Mouse (Mus musculus) midbrain, embryonic 13.5 days (tissue): ENCODE data around the gene Kctd15. TPM values are rescaled to one million over a fixed set of nuclear protein-coding genes. Genes with fewer than 3 reads are reported as not detected.

ENCODE experiments used
- ATAC-seq: fragments of 200-750 bp; cut with Nextera tagmentation; 2 replicates; pipeline ENCODE4 v1.8.0; 2017; ENCODE audit warnings: mild to moderate bottlenecking, moderate TSS enrichment, moderate library complexity
- H3K27ac ChIP-seq: fragments of 300-500 bp; sonication (generic); 2 replicates; pipeline ENCODE4 v1.5.1; 2015; ENCODE audit warnings: inconsistent platforms, mild to moderate bottlenecking, moderate library complexity
- H3K27me3 ChIP-seq: fragments of 300-500 bp; sonication (generic); 2 replicates; pipeline ENCODE4 v1.6.1; 2015; ENCODE audit warnings: mild to moderate bottlenecking, inconsistent platforms
- H3K36me3 ChIP-seq: fragments of 300-500 bp; sonication (generic); 2 replicates; pipeline ENCODE4 v1.6.1; 2015; ENCODE audit warnings: mild to moderate bottlenecking, inconsistent platforms
- H3K4me1 ChIP-seq: fragments of 300-500 bp; sonication (generic); replicated peaks from 2 replicates; pipeline ENCODE4 v1.6.1; 2015; ENCODE audit warnings: inconsistent platforms
- H3K4me2 ChIP-seq: fragments of 300-500 bp; sonication (generic); replicated peaks from 2 replicates; pipeline ENCODE4 v1.6.1; 2015; ENCODE audit warnings: moderate library complexity, mild to moderate bottlenecking, inconsistent platforms
- H3K4me3 ChIP-seq: fragments of 300-500 bp; sonication (generic); replicated peaks from 2 replicates; pipeline ENCODE4 v1.5.1; 2015; ENCODE audit warnings: mild to moderate bottlenecking, inconsistent platforms
- H3K9ac ChIP-seq: fragments of 300-500 bp; sonication (generic); replicated peaks from 2 replicates; pipeline ENCODE4 v1.6.1; 2015; ENCODE audit warnings: mild to moderate bottlenecking, inconsistent platforms
- H3K9me3 ChIP-seq: fragments of 300-500 bp; sonication (generic); 2 replicates; pipeline ENCODE4 v1.6.1; 2016; ENCODE audit warnings: mild to moderate bottlenecking, inconsistent platforms
- WGBS: fragments of 180-500 bp; shearing (Covaris S2); methylation state at CpG from one replicate; pipeline ENCODE4 v1.1.7; 2015; 5-methylcytosine and 5-hydroxymethylcytosine counted together
- polyA plus RNA-seq: library from polyadenylated mRNA; unstranded; fragments of >200 nt; fragmentation: Nextera tagmentation; extraction: Ambion mirVana; gene quantifications from 2 replicates; pipeline ENCODE4 v1.2.1, GENCODE M21; 2015

Gene Kctd15
- 35.2 and 42.8 TPM in 2 replicates for polyA plus RNA-seq

DNA sequence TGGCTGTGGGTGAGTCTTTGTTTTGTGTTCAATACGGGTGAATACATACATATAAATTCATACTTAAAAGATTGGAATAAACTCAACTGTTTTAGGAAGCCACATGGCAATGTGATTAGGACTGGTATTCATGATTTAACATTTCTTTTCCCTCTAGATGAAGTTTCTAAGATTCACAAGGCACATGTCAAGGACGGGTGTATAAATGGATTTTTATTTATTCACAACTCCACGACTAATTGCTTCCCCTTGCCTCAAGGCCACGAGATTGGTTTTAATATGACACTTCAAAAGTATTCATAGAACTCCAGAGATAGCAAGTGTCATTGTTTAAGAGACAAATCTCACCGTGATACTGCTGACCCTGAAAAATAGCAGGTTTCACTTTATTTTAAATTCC, at the start of gene Kctd15:
TSS of gene Kctd15 (minus strand) at position 101 of the 400 bp plus-strand sequence.
- peak within 1 kb of the TSS; percentile 95 for H3K9ac ChIP-seq
- H3K27me3 ChIP-seq: no peaks in the 10 kb centered on the region
- peak within 1 kb of the TSS; percentile 78 for H3K4me3 ChIP-seq
- 56% methylated on average over 5 of the region's 5 CpGs for WGBS
- no peak for ATAC-seq
- H3K27ac ChIP-seq: peak within 1 kb of the TSS; percentile 100
- H3K4me1 ChIP-seq: peaks cover 23% of the 10 kb centered on the region
- H3K9me3 ChIP-seq: no peaks in the 10 kb centered on the region
- H3K4me2 ChIP-seq: peak within 1 kb of the TSS; percentile 68
- no peaks in the 10 kb centered on the region for H3K36me3 ChIP-seq

- no peak overlapping the region for H3K27ac ChIP-seq
- no peaks in the 10 kb centered on the region for H3K36me3 ChIP-seq
- H3K9me3 ChIP-seq: no peaks in the 10 kb centered on the region
- H3K9ac ChIP-seq: no peak overlapping the region
- H3K4me1 ChIP-seq: peaks cover 16% of the 10 kb centered on the region; the same call in 1 of the 2 replicates
- WGBS: 34% methylated on average over 4 of the region's 4 CpGs
- no peaks in the 10 kb centered on the region; the same call in 1 of the 2 replicates for H3K27me3 ChIP-seq
- ATAC-seq: no peak
- H3K4me3 ChIP-seq: no peak overlapping the region
- no peak overlapping the region for H3K4me2 ChIP-seq
Observed at GRCm38 (mm10) chr7:34704401-34704800, 47.9 kb upstream of the Kctd15 start.

GRCm38 (mm10) chr7:34703437-34703836, 46.9 kb upstream of the Kctd15 start:
- Histone ChIP-seq H3K36me3 (no peaks in the 10 kb centered on the region), H3K4me1 (peaks cover 16% of the 10 kb centered on the region; the same call in 1 of the 2 replicates), H3K9ac (no peak overlapping the region), H3K4me3 (no peak overlapping the region), H3K4me2 (no peak overlapping the region), H3K9me3 (no peaks in the 10 kb centered on the region), H3K27ac (no peak overlapping the region), H3K27me3 (no peaks in the 10 kb centered on the region; the same call in 1 of the 2 replicates)
- WGBS: 49% methylated on average over 4 of the region's 4 CpGs
- ATAC-seq: no peak

GRCm38 (mm10) chr7:34702718-34703351, 46.3 kb upstream of the Kctd15 start:
- no peak overlapping the region for H3K4me3 ChIP-seq
- H3K27ac ChIP-seq: no peak overlapping the region
- ATAC-seq: no peak
- WGBS: 24% methylated on average over 11 of the region's 11 CpGs
- H3K9me3 ChIP-seq: no peaks in the 10 kb centered on the region
- H3K9ac ChIP-seq: no peak overlapping the region
- no peaks in the 10 kb centered on the region for H3K36me3 ChIP-seq
- H3K4me2 ChIP-seq: no peak overlapping the region
- H3K4me1 ChIP-seq: peaks cover 16% of the 10 kb centered on the region; the same call in 1 of the 2 replicates
- H3K27me3 ChIP-seq: no peaks in the 10 kb centered on the region; the same call in 1 of the 2 replicates

- peaks cover 22% of the 10 kb centered on the region for H3K4me1 ChIP-seq
- no peak for ATAC-seq
- 73% methylated on average over 3 of the region's 3 CpGs for WGBS
Observed at GRCm38 (mm10) chr7:34699888-34700287, 43.4 kb upstream of the Kctd15 start.

GRCm38 (mm10) chr7:34698221-34698620, 41.7 kb upstream of the Kctd15 start:
- WGBS: 80% methylated on average over 9 of the region's 9 CpGs

More at GRCm38 (mm10) chr7:34699888-34700287, 43.4 kb upstream of the Kctd15 start:
- Histone ChIP-seq H3K4me2 (no peak overlapping the region), H3K36me3 (no peaks in the 10 kb centered on the region), H3K27ac (no peak overlapping the region), H3K9me3 (no peaks in the 10 kb centered on the region), H3K27me3 (no peaks in the 10 kb centered on the region; the same call in 1 of the 2 replicates), H3K9ac (no peak overlapping the region), H3K4me3 (no peak overlapping the region)

DNA sequence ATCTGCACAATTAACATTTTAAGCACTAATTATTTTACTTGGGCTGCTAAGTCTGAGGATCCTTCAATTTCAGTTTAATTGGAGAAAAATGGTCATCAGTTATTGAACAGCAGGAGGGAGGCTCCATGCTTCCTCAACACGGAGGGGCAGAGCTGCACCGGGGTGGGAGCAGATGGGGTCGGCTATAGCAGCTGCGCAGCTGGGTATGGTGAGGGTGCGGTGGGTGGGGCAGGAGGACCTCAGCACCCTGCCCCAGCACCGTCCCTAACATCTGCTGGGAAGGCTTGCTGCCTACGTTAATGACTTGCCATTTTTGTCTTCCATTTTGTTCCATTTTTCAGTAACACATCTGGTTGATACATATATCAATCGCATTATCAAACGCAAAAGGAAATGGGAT, 39.6 kb upstream of the Kctd15 start:
- Histone ChIP-seq H3K9me3 (no peaks in the 10 kb centered on the region), H3K27me3 (no peaks in the 10 kb centered on the region; the same call in 1 of the 2 replicates), H3K9ac (no peak overlapping the region), H3K4me2 (no peak overlapping the region), H3K36me3 (no peaks in the 10 kb centered on the region), H3K27ac (peak overlapping the region; percentile 90), H3K4me1 (peaks cover 49% of the 10 kb centered on the region), H3K4me3 (no peak overlapping the region)
- 52% methylated on average over 9 of the region's 9 CpGs for WGBS
- 0 out of 2 replicates have a peak, but pooled peaks have one; percentile 27 for ATAC-seq

More at GRCm38 (mm10) chr7:34698221-34698620, 41.7 kb upstream of the Kctd15 start:
- Histone ChIP-seq H3K36me3 (no peaks in the 10 kb centered on the region), H3K27ac (no peak overlapping the region), H3K9ac (no peak overlapping the region), H3K4me1 (peaks cover 28% of the 10 kb centered on the region), H3K9me3 (no peaks in the 10 kb centered on the region), H3K4me3 (no peak overlapping the region), H3K4me2 (no peak overlapping the region), H3K27me3 (no peaks in the 10 kb centered on the region; the same call in 1 of the 2 replicates)
- ATAC-seq: no peak

DNA sequence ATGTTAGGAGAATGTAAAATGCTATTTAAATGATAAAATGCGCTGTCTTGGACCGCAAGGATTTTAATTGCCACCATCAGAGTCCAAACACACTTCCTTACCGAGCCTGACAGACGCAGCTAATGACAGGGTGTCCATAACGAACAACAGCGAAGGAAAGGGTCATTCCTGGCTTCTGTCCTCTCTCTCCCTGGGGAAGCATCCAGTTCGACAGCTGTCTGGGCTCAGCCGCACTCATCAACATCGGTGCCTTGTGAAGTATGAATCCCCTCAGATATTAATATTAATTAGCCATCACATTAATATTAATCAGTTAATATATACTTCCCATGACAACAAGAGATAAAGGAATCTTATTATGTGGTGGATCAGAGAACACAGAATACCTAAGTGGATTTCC, 38.4 kb upstream of the Kctd15 start:
- 25% methylated on average over 9 of the region's 9 CpGs for WGBS
- peak overlapping the region; percentile 90 for H3K27ac ChIP-seq
- peak; percentile 72 for ATAC-seq

DNA sequence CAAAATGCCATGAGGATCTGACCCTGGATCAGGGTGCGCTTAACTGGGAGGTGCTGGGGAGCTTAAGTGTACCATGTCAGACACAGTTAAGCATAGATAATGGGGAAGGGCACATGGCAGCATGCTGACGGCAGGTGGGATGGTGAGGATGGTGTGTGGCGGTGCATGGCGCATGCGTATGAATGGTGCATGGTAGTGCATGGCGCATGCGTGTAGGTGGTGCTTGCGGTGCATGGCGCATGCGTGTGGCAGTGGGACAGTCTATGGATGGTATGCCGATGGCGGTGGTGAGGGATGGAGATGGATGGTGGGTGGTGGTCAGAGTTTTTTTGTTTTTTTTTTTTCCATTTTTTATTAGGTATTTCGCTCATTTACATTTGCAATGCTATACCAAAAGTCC, 37.4 kb upstream of the Kctd15 start:
- Histone ChIP-seq H3K27ac (peak overlapping the region; percentile 90), H3K4me2 (no peak overlapping the region)
- 92% methylated on average over 13 of the region's 13 CpGs for WGBS

More for the DNA sequence above, 38.4 kb upstream of the Kctd15 start:
- Histone ChIP-seq H3K4me2 (no peak overlapping the region), H3K27me3 (no peaks in the 10 kb centered on the region), H3K36me3 (no peaks in the 10 kb centered on the region), H3K4me3 (no peak overlapping the region), H3K9me3 (no peaks in the 10 kb centered on the region), H3K9ac (no peak overlapping the region), H3K4me1 (peaks cover 60% of the 10 kb centered on the region)

GRCm38 (mm10) chr7:34693072-34693471, 36.5 kb upstream of the Kctd15 start:
- H3K4me3 ChIP-seq: no peak overlapping the region

More for the DNA sequence above, 37.4 kb upstream of the Kctd15 start:
- H3K9ac ChIP-seq: no peak overlapping the region
- no peaks in the 10 kb centered on the region for H3K36me3 ChIP-seq
- H3K4me3 ChIP-seq: no peak overlapping the region
- no peaks in the 10 kb centered on the region for H3K9me3 ChIP-seq
- H3K4me1 ChIP-seq: peaks cover 69% of the 10 kb centered on the region
- no peaks in the 10 kb centered on the region for H3K27me3 ChIP-seq
- no peak for ATAC-seq

DNA sequence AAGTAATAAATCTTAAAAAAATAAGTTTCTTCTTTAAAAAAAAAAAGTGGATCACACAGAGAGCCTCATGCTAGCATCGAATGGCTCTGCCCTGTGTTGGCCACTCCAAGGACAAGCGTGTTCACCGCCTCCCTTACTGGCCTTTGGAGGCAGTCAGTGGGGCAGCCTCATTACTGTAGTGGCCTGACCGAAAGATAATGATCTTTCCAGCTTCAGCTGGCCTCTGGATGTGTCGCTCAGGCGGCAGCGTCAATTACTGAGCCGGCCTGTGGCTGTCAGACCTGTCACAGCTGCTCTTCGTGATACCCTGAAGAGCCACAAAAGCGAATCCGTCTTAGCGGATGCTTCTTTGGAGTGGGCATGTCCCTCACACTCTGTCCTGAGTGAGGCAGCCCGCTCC, 33.6 kb upstream of the Kctd15 start:
- Histone ChIP-seq H3K4me1 (peaks cover 86% of the 10 kb centered on the region), H3K36me3 (no peaks in the 10 kb centered on the region), H3K4me2 (no peak overlapping the region), H3K9me3 (no peaks in the 10 kb centered on the region), H3K9ac (0 out of 2 replicates have a peak overlapping the region, but pooled peaks have one; percentile 4), H3K27ac (peak overlapping the region; percentile 86), H3K4me3 (no peak overlapping the region), H3K27me3 (no peaks in the 10 kb centered on the region)
- 29% methylated on average over 13 of the region's 13 CpGs for WGBS
- peak; percentile 22; the same call in 1 of the 2 replicates for ATAC-seq

More at GRCm38 (mm10) chr7:34693072-34693471, 36.5 kb upstream of the Kctd15 start:
- no peaks in the 10 kb centered on the region for H3K9me3 ChIP-seq
- no peak for ATAC-seq
- no peak overlapping the region for H3K4me2 ChIP-seq
- peaks cover 74% of the 10 kb centered on the region for H3K4me1 ChIP-seq
- no peak overlapping the region for H3K9ac ChIP-seq
- H3K27ac ChIP-seq: peak overlapping the region; percentile 90; the same call in 1 of the 2 replicates
- no peaks in the 10 kb centered on the region for H3K27me3 ChIP-seq
- H3K36me3 ChIP-seq: no peaks in the 10 kb centered on the region
- WGBS: 73% methylated on average over 4 of the region's 4 CpGs

- no peak for ATAC-seq
- no peak overlapping the region for H3K4me3 ChIP-seq
- no peak overlapping the region for H3K4me2 ChIP-seq
- no peaks in the 10 kb centered on the region for H3K9me3 ChIP-seq
- H3K9ac ChIP-seq: no peak overlapping the region
- H3K4me1 ChIP-seq: peaks cover 77% of the 10 kb centered on the region
- no peaks in the 10 kb centered on the region for H3K27me3 ChIP-seq
- no peak overlapping the region for H3K27ac ChIP-seq
- WGBS: 25% methylated on average over 6 of the region's 6 CpGs
- no peaks in the 10 kb centered on the region for H3K36me3 ChIP-seq
Observed at GRCm38 (mm10) chr7:34689028-34689427, 32.5 kb upstream of the Kctd15 start.
